Mouse (Mus musculus): ENCODE results near the gene Vps25.

Gene Vps25

GRCm38 (mm10) chr11:101276319-101277070 is 23.0 kb downstream of the Vps25 start:
- no peak for DNase-seq (ENCODE audit: low spot score)

GRCm38 (mm10) chr11:101277381-101278222 is 24.1 kb downstream of the Vps25 start:
- no peak for DNase-seq (ENCODE audit: low spot score)

- no peak for DNase-seq (ENCODE audit: low spot score)
These were observed 25.0 kb downstream of the Vps25 start, which contains the start of the genes Cntd1 and Coa3 for GRCm38 (mm10) chr11:101278223-101279192. Cntd1 (plus strand) TSS chr11:101279012. Coa3 (minus strand) TSS chr11:101279114.

- DNase-seq (ENCODE audit: low spot score), result no peak
These were observed 25.7 kb downstream of the Vps25 start for GRCm38 (mm10) chr11:101279193-101279569.

GRCm38 (mm10) chr11:101280837-101281236 is 27.3 kb downstream of the Vps25 start:
- no peak for DNase-seq (ENCODE audit: low spot score)

GRCm38 (mm10) chr11:101282896-101283295 is 29.4 kb downstream of the Vps25 start:
- no peak for DNase-seq (ENCODE audit: low spot score)

GRCm38 (mm10) chr11:101283805-101284204 is 30.3 kb downstream of the Vps25 start:
- no peak for DNase-seq (ENCODE audit: low spot score)

GRCm38 (mm10) chr11:101287306-101287705 is 33.8 kb downstream of the Vps25 start:
- DNase-seq (ENCODE audit: low spot score), result no peak

GRCm38 (mm10) chr11:101291231-101291630 is 37.7 kb downstream of the Vps25 start:
- no peak for DNase-seq (ENCODE audit: low spot score)

GRCm38 (mm10) chr11:101295191-101295590 is 41.7 kb downstream of the Vps25 start:
- DNase-seq (ENCODE audit: low spot score), result no peak

GRCm38 (mm10) chr11:101300881-101301280 is 47.4 kb downstream of the Vps25 start:
- DNase-seq (ENCODE audit: low spot score), result no peak

- DNase-seq (ENCODE audit: low spot score), result no peak
These were observed 47.9 kb downstream of the Vps25 start for GRCm38 (mm10) chr11:101301299-101302003.

- DNase-seq (ENCODE audit: low spot score), result peak; percentile 97
These were observed 48.7 kb downstream of the Vps25 start, which contains the start of gene Becn1 for GRCm38 (mm10) chr11:101302004-101302798. Becn1 (minus strand) TSS chr11:101302286.

- no peak for DNase-seq (ENCODE audit: low spot score)
These were observed 54.2 kb downstream of the Vps25 start for GRCm38 (mm10) chr11:101307744-101308143.
